8 mouse cellular contexts compared by ENCODE assay signal in the genomic region with DNA sequence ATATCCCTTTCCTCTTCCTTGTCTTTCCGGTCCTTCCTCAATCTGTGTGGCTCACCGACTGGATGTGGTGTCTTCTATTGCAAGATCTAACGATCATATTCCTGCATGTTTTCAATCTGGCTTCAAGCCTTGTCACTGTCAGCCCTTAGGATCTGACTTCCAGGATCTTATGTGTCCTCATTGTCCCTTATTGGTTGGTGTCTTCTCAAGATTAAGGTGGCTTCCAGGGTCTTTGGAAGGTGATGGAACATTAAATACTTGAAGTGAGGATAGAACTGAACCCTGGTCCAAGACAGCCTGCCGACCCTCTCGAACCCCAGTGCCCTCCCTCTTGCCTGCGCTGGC. TPM values are rescaled to one million over a fixed set of nuclear protein-coding genes. Genes with fewer than 3 reads are reported as not detected.
DNase-seq lines count a peak whose midpoint lies in the region; ATAC-seq and TF ChIP-seq lines count a peak whose summit lies in the region.

No protein-coding gene starts in this region.

- peak overlapping the region; percentile 74 for H3K4me2 ChIP-seq in embryonic facial prominence, embryonic 15.5 days (replicated peaks)
- peak overlapping the region; percentile 39 for H3K4me2 ChIP-seq in limb, embryonic 12.5 days

- peaks cover 15% of the 10 kb centered on the region for H3K4me1 ChIP-seq in embryonic facial prominence, embryonic 15.5 days
- peaks cover 7% of the 10 kb centered on the region for H3K4me1 ChIP-seq in limb, embryonic 12.5 days (replicated peaks)
- peaks cover 21% of the 10 kb centered on the region for H3K4me1 ChIP-seq in olfactory bulb, adult 2 months (ENCODE audit: control insufficient read depth, insufficient read depth, low read length)

- no peak for TF ChIP-seq CTCF in left cerebral cortex, adult 2 months (IDR thresholded peaks at IDR 0.05)
- TF ChIP-seq CTCF in olfactory bulb, adult 2 months (IDR thresholded peaks at IDR 0.05; ENCODE audit: insufficient read depth, low read depth, low read length), result no peak

- intact Hi-C loops in left cerebral cortex, adult 2 months (cut with DNase I), result loop anchor here (2.0 kb wide), 3 partner anchors 18 to 112 kb away; no protein-coding TSS in a partner anchor
- intact Hi-C loops in left cerebral cortex, postnatal 25 days (cut with DNase I), result loop anchor here (2.0 to 5.0 kb wide), 3 partner anchors 18 to 103 kb away; no protein-coding TSS in a partner anchor

- H3K27ac ChIP-seq in left cerebral cortex, adult 2 months, result peak overlapping the region; percentile 94
- H3K27ac ChIP-seq in embryonic facial prominence, embryonic 15.5 days (replicated peaks), result peak overlapping the region; percentile 40
- H3K27ac ChIP-seq in limb, embryonic 12.5 days, result no peak overlapping the region
- H3K27ac ChIP-seq in olfactory bulb, adult 2 months (ENCODE audit: insufficient read depth, low read depth, low read length), result peak overlapping the region; percentile 34

- ATAC-seq in embryonic facial prominence, embryonic 15.5 days (ENCODE audit: insufficient number of reproducible peaks, low FRiP score, low TSS enrichment, low read depth), result no peak
- ATAC-seq in limb, embryonic 12.5 days (ENCODE audit: insufficient number of reproducible peaks, insufficient read depth, low FRiP score, low TSS enrichment, low read depth), result peak; percentile 34; the same call in 1 of the 2 replicates

- H3K4me3 ChIP-seq in left cerebral cortex, adult 2 months, result peak overlapping the region; percentile 24; the same call in 1 of the 2 replicates
- H3K4me3 ChIP-seq in embryonic facial prominence, embryonic 15.5 days (replicated peaks), result peak overlapping the region; percentile 79
- H3K4me3 ChIP-seq in limb, embryonic 12.5 days (replicated peaks), result peak overlapping the region; percentile 71
- peak overlapping the region; percentile 27 for H3K4me3 ChIP-seq in olfactory bulb, adult 2 months (ENCODE audit: insufficient read depth, low read depth, low read length)

- H3K36me3 ChIP-seq in embryonic facial prominence, embryonic 15.5 days, result no peaks in the 10 kb centered on the region
- no peaks in the 10 kb centered on the region for H3K36me3 ChIP-seq in limb, embryonic 12.5 days

- TF ChIP-seq POLR2A in olfactory bulb, adult 2 months (IDR thresholded peaks at IDR 0.05; ENCODE audit: insufficient read depth, low read depth, low read length), result no peak

- WGBS in embryonic facial prominence, embryonic 15.5 days, result 51% methylated on average over 6 of the region's 6 CpGs
- WGBS in limb, embryonic 12.5 days, result 54% methylated on average over 6 of the region's 6 CpGs
- WGBS in olfactory bulb, adult 2 months, result 13% methylated on average over 6 of the region's 6 CpGs

- DNase-seq in left cerebral cortex, adult 2 months (ENCODE audit: extremely low spot score in 1 of 2, low spot score in 2 of 2), result no peak
- no peak for DNase-seq in left cerebral cortex, postnatal 25 days (ENCODE audit: low spot score in 2 of 2)
- no peak for DNase-seq in adrenal gland, postnatal 4 days (ENCODE audit: low spot score in 2 of 2)
- no peak for DNase-seq in T-cell, adult 2 months (ENCODE audit: low spot score)
- DNase-seq in cerebellum, postnatal 4 days (ENCODE audit: low spot score in 2 of 2), result no peak

- no peaks in the 10 kb centered on the region for H3K9me3 ChIP-seq in embryonic facial prominence, embryonic 15.5 days (replicated peaks)
- no peaks in the 10 kb centered on the region for H3K9me3 ChIP-seq in limb, embryonic 12.5 days

- peaks cover 4% of the 10 kb centered on the region; the same call in 1 of the 2 replicates for H3K27me3 ChIP-seq in embryonic facial prominence, embryonic 15.5 days
- peaks cover 13% of the 10 kb centered on the region; the same call in 1 of the 2 replicates for H3K27me3 ChIP-seq in limb, embryonic 12.5 days

- no peak overlapping the region for H3K9ac ChIP-seq in embryonic facial prominence, embryonic 15.5 days
- no peak overlapping the region for H3K9ac ChIP-seq in limb, embryonic 12.5 days (replicated peaks)

RNA-seq across cellular contexts. Expression of a gene that starts 0.4 kb away (rescaled TPM):
- total RNA-seq in left cerebral cortex, adult 2 months (2021), result 100 to 1,000 TPM; 188 to 196 TPM
- total RNA-seq in left cerebral cortex, postnatal 25 days (2021), result 100 to 1,000 TPM; 174 to 185 TPM
- 167 and 168 TPM in 2 replicates for polyA plus RNA-seq in embryonic facial prominence, embryonic 15.5 days (2015; fragmentation: Nextera tagmentation; extraction: Ambion mirVana)
- polyA plus RNA-seq in limb, embryonic 12.5 days (2016; fragmentation: Nextera tagmentation; extraction: Ambion mirVana), result 165 and 176 TPM in 2 replicates
- polyA plus RNA-seq in olfactory bulb, adult 2 months (2012; ENCODE audit: insufficient read depth, insufficient read length, low replicate concordance, missing spikeins), result not detected in 2 replicates
- total RNA-seq in adrenal gland, postnatal 4 days (2021), result 100 to 1,000 TPM; 106 to 112 TPM

RNA-seq across cellular contexts. Expression of a gene that starts 2.0 kb away (rescaled TPM):
- total RNA-seq in left cerebral cortex, adult 2 months (2021), result 10 to 100 TPM; 25.5 to 25.9 TPM
- total RNA-seq in left cerebral cortex, postnatal 25 days (2021), result 10 to 100 TPM; 24.1 to 28.1 TPM
- polyA plus RNA-seq in embryonic facial prominence, embryonic 15.5 days (2015; fragmentation: Nextera tagmentation; extraction: Ambion mirVana), result 4.3 and 4.4 TPM in 2 replicates
- polyA plus RNA-seq in limb, embryonic 12.5 days (2016; fragmentation: Nextera tagmentation; extraction: Ambion mirVana), result 3.8 and 4.4 TPM in 2 replicates
- polyA plus RNA-seq in olfactory bulb, adult 2 months (2012; ENCODE audit: insufficient read depth, insufficient read length, low replicate concordance, missing spikeins), result not detected in 2 replicates
- total RNA-seq in adrenal gland, postnatal 4 days (2021), result 1 to 10 TPM; 4.8 to 5.7 TPM

RNA-seq across cellular contexts. Expression of a gene that starts 10.9 kb away (rescaled TPM):
- total RNA-seq in left cerebral cortex, adult 2 months (2021), result 10 to 100 TPM; 27.0 to 29.6 TPM
- 10 to 100 TPM; 28.6 to 29.0 TPM for total RNA-seq in left cerebral cortex, postnatal 25 days (2021)
- polyA plus RNA-seq in embryonic facial prominence, embryonic 15.5 days (2015; fragmentation: Nextera tagmentation; extraction: Ambion mirVana), result 16.4 TPM in 2 replicates
- polyA plus RNA-seq in limb, embryonic 12.5 days (2016; fragmentation: Nextera tagmentation; extraction: Ambion mirVana), result 14.3 and 14.4 TPM in 2 replicates
- polyA plus RNA-seq in olfactory bulb, adult 2 months (2012; ENCODE audit: insufficient read depth, insufficient read length, low replicate concordance, missing spikeins), result not detected in 2 replicates
- 10 to 100 TPM in 1 of 2 experiments, 1 to 10 TPM in 1; 9.6 to 10.4 TPM for total RNA-seq in adrenal gland, postnatal 4 days (2021)

RNA-seq across cellular contexts. Expression of a gene that starts 11.2 kb away (rescaled TPM):
- total RNA-seq in left cerebral cortex, adult 2 months (2021), result under 1 TPM; 0.66 to 0.91 TPM
- total RNA-seq in left cerebral cortex, postnatal 25 days (2021), result 1 to 10 TPM in 1 of 2 experiments, under 1 TPM in 1; 0.94 to 1.2 TPM
- 3.5 and 5.3 TPM in 2 replicates for polyA plus RNA-seq in embryonic facial prominence, embryonic 15.5 days (2015; fragmentation: Nextera tagmentation; extraction: Ambion mirVana)
- polyA plus RNA-seq in limb, embryonic 12.5 days (2016; fragmentation: Nextera tagmentation; extraction: Ambion mirVana), result 2.3 TPM in 2 replicates
- polyA plus RNA-seq in olfactory bulb, adult 2 months (2012; ENCODE audit: insufficient read depth, insufficient read length, low replicate concordance, missing spikeins), result not detected in 2 replicates
- 1 to 10 TPM in 1 of 2 experiments, under 1 TPM in 1; 0.73 to 1.6 TPM for total RNA-seq in adrenal gland, postnatal 4 days (2021)

RNA-seq across cellular contexts. Expression of a gene that starts 12.0 kb away (rescaled TPM):
- 100 to 1,000 TPM; 605 to 647 TPM for total RNA-seq in left cerebral cortex, adult 2 months (2021)
- 100 to 1,000 TPM; 588 to 629 TPM for total RNA-seq in left cerebral cortex, postnatal 25 days (2021)
- polyA plus RNA-seq in embryonic facial prominence, embryonic 15.5 days (2015; fragmentation: Nextera tagmentation; extraction: Ambion mirVana), result 9.8 and 11.0 TPM in 2 replicates
- polyA plus RNA-seq in limb, embryonic 12.5 days (2016; fragmentation: Nextera tagmentation; extraction: Ambion mirVana), result 2.8 and 3.0 TPM in 2 replicates
- polyA plus RNA-seq in olfactory bulb, adult 2 months (2012; ENCODE audit: insufficient read depth, insufficient read length, low replicate concordance, missing spikeins), result not detected in 2 replicates
- total RNA-seq in adrenal gland, postnatal 4 days (2021), result 10 to 100 TPM; 19.0 to 22.6 TPM

Comparison
In these comparisons a context has a peak if more than half of its experiments do, and no peak if none do; other contexts are left out.
1. H3K4me3 ChIP-seq: peak in every context shown above with its lines; median percentile 79 in embryonic facial prominence, embryonic 15.5 days; 71 in limb, embryonic 12.5 days; 27 in olfactory bulb, adult 2 months; 24 in left cerebral cortex, adult 2 months.